Mouse (Mus musculus) thymus, adult 2 months (tissue): ENCODE results near the gene Shbg. TPM values are rescaled to one million over a fixed set of nuclear protein-coding genes. Genes with fewer than 3 reads are reported as not detected.

Source experiments
- DNase-seq: peaks from one replicate; pipeline ENCODE4 v3.0.0; 2021
- H3K27ac ChIP-seq: fragments of 200-500 bp; 2 replicates; pipeline ENCODE4 v1.5.1; 2012; ENCODE audit warnings: low read length, control low read depth; ENCODE audit not compliant: control insufficient read depth, insufficient read depth
- H3K27me3 ChIP-seq: fragments of 200-500 bp; 2 replicates; pipeline ENCODE4 v1.6.1; 2012; ENCODE audit warnings: mild to moderate bottlenecking, low read length, moderate library complexity, mixed read lengths; ENCODE audit not compliant: control insufficient read depth, insufficient read depth
- H3K36me3 ChIP-seq: fragments of 200-500 bp; 2 replicates; pipeline ENCODE4 v1.6.1; 2012; ENCODE audit warnings: mild to moderate bottlenecking, low read length, moderate library complexity; ENCODE audit not compliant: control insufficient read depth, insufficient read depth
- H3K4me1 ChIP-seq: fragments of 200-500 bp; replicated peaks from 2 replicates; pipeline ENCODE4 v1.6.1; 2012; ENCODE audit warnings: low read length; ENCODE audit not compliant: control insufficient read depth, insufficient read depth
- H3K4me3 ChIP-seq: fragments of 200-500 bp; 2 replicates; pipeline ENCODE4 v1.5.1; 2012; ENCODE audit warnings: mild to moderate bottlenecking, low read length, control low read depth, moderate library complexity; ENCODE audit not compliant: control insufficient read depth, insufficient read depth
- CTCF ChIP-seq: fragments of 200-500 bp; IDR thresholded peaks from 2 replicates; pipeline ENCODE4 v1.5.1; 2012; ENCODE audit warnings: mild to moderate bottlenecking, control low read depth, low read length, moderate library complexity, borderline replicate concordance; ENCODE audit not compliant: control insufficient read depth, poor library complexity, insufficient read depth; ENCODE audit errors: extremely low read depth
- POLR2A ChIP-seq: fragments of 200-500 bp; IDR thresholded peaks from 2 replicates; pipeline ENCODE4 v1.6.1; 2012; ENCODE audit warnings: mild to moderate bottlenecking, low read length, control low read depth, moderate library complexity; ENCODE audit not compliant: control insufficient read depth, poor library complexity, insufficient read depth; ENCODE audit errors: extremely low read depth
- WGBS: fragments of 180-500 bp; shearing (Covaris S2); methylation state at CpG from one replicate; pipeline ENCODE4 v1.1.7; 2018; 5-methylcytosine and 5-hydroxymethylcytosine counted together
- polyA plus RNA-seq: library from polyadenylated mRNA; depleted of rRNA; stranded (reverse); fragments of >200 nt; gene quantifications from 2 replicates; pipeline ENCODE4 v1.2.3, GENCODE M21; 2012

Shbg gene
- polyA plus RNA-seq, 1 experiment, result not detected

DNA sequence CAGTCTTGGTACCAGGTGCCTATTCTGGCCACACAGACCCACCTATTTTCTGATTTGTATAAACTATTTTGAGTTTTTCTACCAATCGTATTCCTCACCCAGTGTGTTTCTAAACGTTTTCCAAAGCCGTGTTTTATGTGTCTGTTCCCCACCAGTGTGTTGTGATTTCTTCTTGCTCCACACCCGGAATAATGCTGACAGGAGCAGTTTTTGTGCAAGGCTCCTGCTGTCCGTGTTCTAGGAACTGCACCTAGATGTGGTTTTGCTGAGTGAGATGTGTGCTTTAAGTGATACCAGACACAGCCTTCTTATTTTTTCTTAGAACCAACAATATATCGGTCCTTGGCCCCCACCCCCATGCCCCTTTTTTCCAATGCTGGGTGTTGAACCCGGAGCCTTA lies 33.7 kb downstream of the Shbg start:
- WGBS, result 84% methylated on average over 7 of the region's 7 CpGs
- no peak for DNase-seq
- Histone ChIP-seq H3K4me3 (no peak overlapping the region), H3K27me3 (no peaks in the 10 kb centered on the region), H3K27ac (no peak overlapping the region), H3K4me1 (peaks cover 2% of the 10 kb centered on the region), H3K36me3 (peaks cover 26% of the 10 kb centered on the region)
- TF ChIP-seq CTCF, result no peak
- no peak for TF ChIP-seq POLR2A

DNA sequence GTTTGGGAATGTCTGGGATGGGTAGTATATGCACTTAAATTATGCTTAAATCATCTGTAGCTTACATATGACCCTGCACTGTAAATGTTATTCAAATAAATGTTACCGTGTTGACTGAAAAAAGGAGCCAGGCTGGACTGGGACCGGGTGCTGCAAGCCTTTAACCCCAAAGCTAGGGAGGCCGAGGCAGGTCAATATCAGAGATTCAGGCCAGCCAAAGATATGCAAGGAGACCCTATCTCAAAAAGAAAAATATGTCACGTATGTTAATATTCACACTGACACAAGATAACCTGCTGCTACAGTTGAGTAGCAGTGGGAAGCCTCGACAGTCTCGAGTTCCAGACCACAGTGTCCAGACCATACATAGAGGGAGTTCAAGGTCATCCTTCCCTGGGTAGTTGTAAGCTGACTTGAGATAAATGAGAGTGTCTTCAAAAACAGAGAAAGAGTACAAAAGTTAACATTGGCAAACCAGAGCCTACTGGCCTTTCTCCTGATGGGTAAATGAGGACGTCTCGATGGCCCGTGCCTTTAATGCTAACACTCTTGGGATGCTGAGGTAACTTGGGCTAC lies 35.4 kb downstream of the Shbg start:
- WGBS, result 76% methylated on average over 9 of the region's 9 CpGs
- Histone ChIP-seq H3K4me1 (peaks cover 16% of the 10 kb centered on the region), H3K27me3 (no peaks in the 10 kb centered on the region), H3K27ac (no peak overlapping the region), H3K4me3 (no peak overlapping the region), H3K36me3 (peaks cover 9% of the 10 kb centered on the region)
- TF ChIP-seq CTCF (no peak), POLR2A (no peak)
- no peak for DNase-seq

DNA sequence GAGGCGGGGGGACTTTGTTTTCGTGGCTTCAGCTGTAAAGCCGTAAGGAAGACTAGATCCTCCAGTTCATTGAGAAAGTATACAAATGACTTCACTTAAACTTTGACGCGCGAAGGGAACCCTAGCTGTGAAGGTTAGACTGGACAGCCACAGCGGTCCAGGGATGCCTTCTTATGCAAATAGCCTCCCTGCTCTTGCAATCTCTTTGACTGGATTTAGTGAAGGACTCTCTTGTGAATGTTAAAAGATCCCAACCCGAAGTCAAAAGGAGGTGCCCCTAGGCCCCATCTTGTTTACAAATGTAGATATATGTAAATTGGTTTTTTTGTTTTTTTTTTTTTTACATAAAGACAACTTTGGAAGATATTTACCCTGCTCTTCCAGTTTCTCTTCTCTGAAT lies 35.9 kb downstream of the Shbg start:
- no peak for TF ChIP-seq CTCF
- TF ChIP-seq POLR2A, result no peak
- H3K36me3 ChIP-seq, result peaks cover 4% of the 10 kb centered on the region
- no peak overlapping the region for H3K27ac ChIP-seq
- H3K4me1 ChIP-seq, result peaks cover 20% of the 10 kb centered on the region
- H3K27me3 ChIP-seq, result no peaks in the 10 kb centered on the region
- WGBS, result 5% methylated on average over 8 of the region's 8 CpGs
- no peak for DNase-seq
- H3K4me3 ChIP-seq, result peak overlapping the region; percentile 95; the same call in 1 of the 2 replicates

DNA sequence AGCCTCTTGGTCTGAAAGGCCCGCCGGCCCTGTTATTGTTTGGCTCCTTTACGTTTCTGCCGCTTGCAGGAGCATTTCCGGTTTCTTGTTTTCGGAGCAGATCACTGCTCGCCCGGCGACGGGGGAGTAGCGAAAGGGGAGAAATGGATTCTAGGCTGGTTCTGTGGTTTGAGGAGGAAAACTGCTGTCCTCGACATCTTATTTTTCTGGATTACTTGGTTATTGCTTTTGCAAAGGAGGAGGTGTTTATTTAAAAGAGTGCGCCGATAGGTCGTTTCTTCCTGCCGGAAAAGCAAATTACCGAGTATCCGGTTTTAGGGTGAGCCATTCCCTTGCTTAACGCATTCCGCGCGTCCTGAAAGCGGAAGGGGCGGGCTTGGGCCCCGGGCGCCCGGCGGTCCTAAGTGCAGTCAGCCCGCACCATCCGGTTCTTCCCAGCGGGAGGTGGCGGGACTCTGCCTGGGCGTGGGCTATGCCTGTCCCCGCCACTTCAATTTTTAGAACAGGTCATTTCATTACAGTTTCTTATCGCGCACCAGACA lies 36.5 kb downstream of the Shbg start:
- H3K4me3 ChIP-seq, result peak overlapping the region; percentile 95
- peak overlapping the region; percentile 98 for H3K27ac ChIP-seq
- peak; percentile 89 for DNase-seq
- TF ChIP-seq POLR2A (0 out of 2 replicates have a peak, but pooled peaks have one; percentile 43), CTCF (no peak; the same call in 1 of the 2 replicates)
- H3K36me3 ChIP-seq, result no peaks in the 10 kb centered on the region
- no peaks in the 10 kb centered on the region for H3K27me3 ChIP-seq
- H3K4me1 ChIP-seq, result peaks cover 21% of the 10 kb centered on the region
- WGBS, result under 1% methylated on average over 36 of the region's 36 CpGs

DNA sequence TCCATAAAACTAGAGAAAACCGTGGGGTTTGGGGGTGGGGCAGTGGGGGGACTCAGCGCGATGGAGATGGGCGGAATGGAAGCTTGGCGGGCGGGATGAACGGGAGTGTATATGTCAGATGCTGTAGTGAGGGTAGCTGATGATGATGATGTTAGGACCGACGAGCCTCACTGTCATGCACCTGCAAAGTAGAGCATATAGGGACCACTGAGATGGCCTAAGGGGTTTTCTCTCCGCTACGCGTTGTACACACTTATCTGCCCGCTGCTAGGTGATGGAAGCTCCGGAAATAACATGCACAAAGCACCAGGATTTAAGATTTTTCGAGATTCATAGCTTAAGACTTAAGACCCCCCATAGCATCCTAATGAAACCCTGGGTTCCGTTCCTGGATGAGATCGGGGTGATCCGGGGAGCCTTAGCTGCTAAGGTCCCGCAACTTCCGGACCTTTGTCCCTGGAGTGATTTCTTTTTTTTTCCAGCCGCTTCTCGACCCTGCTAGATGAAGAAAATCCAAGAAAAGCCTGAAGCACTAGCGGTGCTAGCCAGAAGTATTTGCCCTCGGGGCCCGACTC lies 37.0 kb downstream of the Shbg start:
- TF ChIP-seq POLR2A (no peak), CTCF (no peak)
- H3K4me1 ChIP-seq, result peaks cover 21% of the 10 kb centered on the region
- DNase-seq, result no peak
- peak overlapping the region; percentile 98 for H3K27ac ChIP-seq
- H3K36me3 ChIP-seq, result no peaks in the 10 kb centered on the region
- H3K27me3 ChIP-seq, result no peaks in the 10 kb centered on the region
- H3K4me3 ChIP-seq, result peak overlapping the region; percentile 95
- WGBS, result under 1% methylated on average over 25 of the region's 25 CpGs

DNA sequence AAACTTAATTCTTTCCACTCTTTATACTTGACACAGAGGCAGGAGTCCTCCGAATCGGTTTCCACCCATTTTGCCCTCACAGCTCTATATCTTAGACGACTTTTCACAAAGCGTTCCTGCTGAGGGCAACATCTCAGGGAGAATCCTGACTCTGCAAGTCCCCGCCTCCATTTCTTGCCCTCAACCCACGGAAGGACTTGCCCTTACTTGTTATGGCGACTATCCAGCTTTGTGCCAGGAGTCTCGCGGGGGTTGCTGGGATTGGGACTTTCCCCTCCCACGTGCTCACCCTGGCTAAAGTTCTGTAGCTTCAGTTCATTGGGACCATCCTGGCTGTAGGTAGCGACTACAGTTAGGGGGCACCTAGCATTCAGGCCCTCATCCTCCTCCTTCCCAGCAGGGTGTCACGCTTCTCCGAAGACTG lies 37.6 kb downstream of the Shbg start, which contains the start of the genes Wrap53 and Trp53:
Wrap53 (minus strand) TSS at position 165 of the 424 bp plus-strand sequence.
Trp53 (plus strand) TSS at position 269 of the 424 bp plus-strand sequence.
- WGBS, result under 1% methylated on average over 13 of the region's 13 CpGs
- H3K36me3 ChIP-seq, result no peaks in the 10 kb centered on the region
- no peaks in the 10 kb centered on the region for H3K27me3 ChIP-seq
- peaks cover 21% of the 10 kb centered on the region for H3K4me1 ChIP-seq
- TF ChIP-seq CTCF (no peak), POLR2A (peak; percentile 37; the same call in 1 of the 2 replicates)
- peak; percentile 95 for DNase-seq
- H3K4me3 ChIP-seq, result peak within 1 kb of the TSS; percentile 95
- peak within 1 kb of the TSS; percentile 98 for H3K27ac ChIP-seq
